Mouse (Mus musculus): ENCODE data around the gene Flvcr2. TPM values are rescaled to one million over a fixed set of nuclear protein-coding genes. Genes with fewer than 3 reads are reported as not detected.

Flvcr2 gene
- total RNA-seq, 2 experiments from 2014 or later = 2.5 to 3.0 TPM

DNA sequence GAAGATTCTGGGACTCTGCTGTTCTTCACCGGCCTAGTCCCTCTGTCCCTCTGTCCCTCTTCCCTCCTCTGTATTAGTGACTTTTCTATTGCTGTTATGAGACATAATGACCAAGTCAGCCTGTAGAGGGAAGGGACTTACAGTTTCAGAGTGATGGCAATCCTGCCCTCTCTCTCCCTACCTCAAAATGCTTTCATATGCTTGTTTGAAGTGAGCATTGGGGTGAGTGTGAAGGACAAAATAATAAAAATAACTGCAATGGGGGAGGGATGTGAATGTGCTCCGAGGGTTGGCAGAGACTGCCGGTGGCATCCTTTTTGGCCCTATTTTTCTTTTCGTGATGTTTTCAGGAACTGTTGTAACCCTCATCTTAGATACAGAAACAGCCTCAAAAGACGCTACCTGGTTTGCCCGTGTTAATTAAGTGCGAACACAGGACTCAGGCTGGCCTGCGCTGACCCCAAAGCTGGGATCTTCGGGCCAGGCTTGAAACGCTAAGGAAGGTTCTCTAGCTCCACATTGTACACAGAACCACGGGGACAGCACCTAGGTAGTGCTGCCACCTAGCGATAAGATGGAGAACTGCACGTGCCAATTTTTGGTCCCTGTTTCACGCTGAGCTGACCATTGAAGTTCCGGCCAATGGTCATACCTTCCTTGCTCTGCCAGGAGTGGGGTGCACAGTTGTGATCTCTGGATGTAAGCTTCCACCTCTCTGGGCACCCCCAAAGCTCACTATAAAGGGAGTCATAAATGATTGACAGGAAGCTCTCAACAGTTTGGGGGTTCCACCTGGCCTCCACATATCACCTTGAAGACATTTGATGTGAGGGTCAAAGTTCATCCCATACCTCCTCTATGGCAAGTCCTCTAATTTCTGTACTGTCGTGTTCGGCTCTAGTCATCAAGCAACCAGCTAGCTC, 17.1 kb upstream of the Flvcr2 start:
- peak; percentile 36 to 73 for DNase-seq (ENCODE audit: extremely low spot score in 1 of 2, low spot score in 1 of 2)

DNA sequence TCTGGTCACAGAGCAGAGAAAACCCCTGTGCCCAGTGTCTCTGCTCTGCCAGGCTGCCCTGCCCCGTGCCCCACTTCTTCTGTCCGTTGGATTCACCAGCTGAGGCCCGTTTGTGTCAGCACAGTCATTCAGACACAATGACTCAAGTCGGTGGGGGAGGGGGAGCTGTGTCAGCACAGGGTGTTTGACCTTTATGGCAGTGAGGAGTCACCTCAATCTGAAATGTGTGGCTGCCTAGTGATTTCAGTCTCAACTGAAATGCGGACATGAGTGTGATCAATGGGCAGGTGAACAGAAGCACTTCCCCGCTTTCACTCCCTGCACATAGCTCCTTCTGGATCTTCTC, 16.4 kb upstream of the Flvcr2 start:
- DNase-seq (ENCODE audit: extremely low spot score in 1 of 2, low spot score in 1 of 2) = no peak

DNA sequence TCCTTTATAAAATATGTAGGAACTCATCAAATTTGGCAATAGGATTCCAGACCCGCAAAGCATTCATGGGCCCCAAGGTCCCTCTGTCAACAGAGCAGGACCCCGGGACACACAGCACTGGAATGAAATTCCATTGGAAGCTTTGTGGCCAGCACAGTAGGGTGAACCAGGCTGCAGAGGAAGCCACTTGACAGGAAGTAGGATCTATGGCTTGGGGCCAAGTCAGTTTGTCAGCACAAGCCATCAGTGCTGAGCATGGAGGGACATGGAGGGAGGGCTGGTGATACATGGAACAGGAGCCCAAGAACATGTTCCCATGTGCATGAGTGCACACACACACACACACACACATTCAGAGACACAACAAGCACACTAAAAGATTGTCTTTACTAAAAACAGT, 10.1 kb upstream of the Flvcr2 start:
- DNase-seq (ENCODE audit: extremely low spot score in 1 of 2, low spot score in 1 of 2) = no peak

DNA sequence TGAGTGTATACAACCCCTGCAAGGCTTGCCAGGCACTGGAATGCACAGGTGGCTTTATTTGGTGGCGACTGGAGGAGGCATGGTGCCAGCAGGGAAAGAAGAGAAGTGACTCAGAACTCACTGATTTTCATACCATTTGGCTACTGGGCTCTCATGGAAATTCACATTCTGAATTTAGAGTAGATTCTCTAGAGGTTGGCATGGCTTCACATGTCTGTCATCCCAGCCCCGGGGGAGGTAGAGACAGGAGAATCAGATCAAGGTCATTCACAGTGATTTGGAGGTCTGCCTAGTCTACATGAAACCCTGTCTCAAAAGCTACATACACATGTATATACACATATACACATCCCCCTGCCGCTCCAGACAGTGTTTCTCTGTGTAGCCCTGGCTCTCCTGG, 9.4 kb upstream of the Flvcr2 start:
- DNase-seq (ENCODE audit: extremely low spot score in 1 of 2, low spot score in 1 of 2) = peak in 1 of 2 experiments; percentile 11

DNA sequence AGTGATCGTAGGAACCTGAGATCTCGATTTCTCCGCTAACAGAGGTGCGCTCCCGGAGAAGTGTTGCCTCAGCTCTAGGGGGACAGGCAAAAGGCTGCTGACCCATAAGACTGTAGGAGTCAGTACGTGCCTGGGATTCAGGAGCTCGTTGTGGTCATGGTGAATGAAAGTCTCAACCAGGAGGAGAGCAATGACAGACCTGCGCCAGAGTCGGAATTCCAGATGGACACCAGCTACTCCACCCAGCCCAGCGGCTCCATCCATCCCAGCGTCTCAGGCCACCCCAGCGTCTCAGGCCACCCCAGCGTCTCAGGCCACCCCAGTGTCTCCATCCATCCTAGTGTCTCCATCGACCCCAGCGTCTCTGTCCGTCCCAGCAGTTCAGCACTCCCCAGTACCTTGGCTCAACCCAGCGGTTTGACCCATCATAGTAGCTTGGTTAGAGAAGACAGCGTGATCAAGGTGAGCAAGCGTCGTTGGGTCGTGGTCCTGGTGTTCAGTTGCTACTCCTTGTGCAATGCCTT, 419 bp downstream of the Flvcr2 start:
- DNase-seq (ENCODE audit: extremely low spot score in 1 of 2, low spot score in 1 of 2) = no peak

DNA sequence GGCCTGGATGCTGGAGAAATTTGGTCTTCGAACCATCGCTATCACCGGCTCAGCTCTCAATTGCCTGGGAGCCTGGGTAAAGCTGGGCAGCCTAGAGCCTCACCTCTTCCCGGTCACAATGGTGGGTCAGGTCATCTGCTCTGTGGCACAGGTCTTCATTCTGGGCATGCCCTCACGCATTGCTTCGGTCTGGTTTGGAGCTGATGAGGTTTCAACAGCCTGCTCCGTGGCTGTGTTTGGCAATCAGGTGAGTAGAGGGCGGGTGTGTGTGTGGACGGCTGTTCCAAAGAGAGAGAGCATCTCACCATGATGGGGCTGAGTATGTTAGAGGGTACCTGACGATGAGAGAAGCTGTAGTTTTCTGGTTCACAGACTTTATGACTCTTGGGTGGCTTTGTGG, 1.0 kb downstream of the Flvcr2 start:
- DNase-seq (ENCODE audit: extremely low spot score in 1 of 2, low spot score in 1 of 2) = no peak

DNA sequence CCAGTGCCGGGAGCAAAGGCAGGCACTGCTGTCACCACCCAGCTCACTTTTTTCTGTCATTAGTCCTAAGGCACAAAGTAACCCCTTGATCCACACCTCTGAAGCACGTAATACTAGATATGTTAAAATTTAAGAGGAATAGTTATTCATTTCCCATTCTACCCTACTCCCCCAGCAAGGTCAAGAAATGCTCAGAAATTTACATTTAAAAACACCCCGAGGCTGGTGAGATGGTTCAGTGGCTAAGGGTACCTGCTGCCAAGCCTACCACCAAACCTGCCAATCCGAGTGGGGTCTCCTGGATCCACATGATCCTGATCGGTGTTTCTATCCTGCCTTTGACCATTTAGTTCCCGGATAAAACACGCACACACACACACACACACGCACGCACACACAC, 3.5 kb downstream of the Flvcr2 start:
- DNase-seq (ENCODE audit: extremely low spot score in 1 of 2, low spot score in 1 of 2) = no peak

DNA sequence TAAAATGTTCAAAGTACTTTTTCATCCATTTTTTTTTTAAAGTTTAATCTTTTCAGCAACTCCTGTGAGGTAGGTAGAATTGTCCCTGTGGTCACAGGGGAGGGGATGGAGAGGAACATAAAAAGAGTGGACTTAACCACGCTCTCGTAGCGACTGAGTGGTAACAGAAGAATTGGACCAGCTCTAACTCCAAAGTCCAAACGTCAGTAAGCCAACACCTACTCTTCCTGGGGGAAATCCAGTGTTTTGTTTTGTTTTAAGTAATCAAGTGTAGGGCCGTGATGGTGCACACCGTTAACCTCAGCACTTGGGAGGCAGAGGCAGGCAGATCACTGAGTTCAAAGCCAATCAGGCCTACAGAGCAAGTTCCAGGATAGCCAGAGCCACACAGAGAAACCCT, 5.8 kb downstream of the Flvcr2 start:
- DNase-seq (ENCODE audit: extremely low spot score in 1 of 2, low spot score in 1 of 2) = no peak

DNA sequence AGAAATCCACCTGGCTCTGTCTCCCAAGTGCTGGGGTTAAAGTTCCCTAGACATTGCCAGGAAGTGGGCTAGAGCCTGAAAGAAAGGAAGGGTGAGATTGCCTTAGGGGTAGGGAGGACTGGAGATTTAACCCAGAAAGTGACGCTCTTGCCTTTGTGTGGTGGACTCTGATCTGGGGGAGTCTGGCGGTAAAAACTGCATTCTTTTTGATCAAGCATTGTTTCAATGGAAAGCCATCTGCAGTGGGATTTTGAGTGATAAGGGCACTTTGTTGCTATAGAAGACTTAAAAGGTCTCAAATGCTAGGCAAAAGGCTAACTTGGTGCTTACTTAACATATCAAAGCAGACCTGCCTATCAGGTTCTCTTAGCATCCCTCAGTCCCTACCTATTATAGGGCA, 6.9 kb downstream of the Flvcr2 start:
- DNase-seq (ENCODE audit: extremely low spot score in 1 of 2, low spot score in 1 of 2) = no peak

DNA sequence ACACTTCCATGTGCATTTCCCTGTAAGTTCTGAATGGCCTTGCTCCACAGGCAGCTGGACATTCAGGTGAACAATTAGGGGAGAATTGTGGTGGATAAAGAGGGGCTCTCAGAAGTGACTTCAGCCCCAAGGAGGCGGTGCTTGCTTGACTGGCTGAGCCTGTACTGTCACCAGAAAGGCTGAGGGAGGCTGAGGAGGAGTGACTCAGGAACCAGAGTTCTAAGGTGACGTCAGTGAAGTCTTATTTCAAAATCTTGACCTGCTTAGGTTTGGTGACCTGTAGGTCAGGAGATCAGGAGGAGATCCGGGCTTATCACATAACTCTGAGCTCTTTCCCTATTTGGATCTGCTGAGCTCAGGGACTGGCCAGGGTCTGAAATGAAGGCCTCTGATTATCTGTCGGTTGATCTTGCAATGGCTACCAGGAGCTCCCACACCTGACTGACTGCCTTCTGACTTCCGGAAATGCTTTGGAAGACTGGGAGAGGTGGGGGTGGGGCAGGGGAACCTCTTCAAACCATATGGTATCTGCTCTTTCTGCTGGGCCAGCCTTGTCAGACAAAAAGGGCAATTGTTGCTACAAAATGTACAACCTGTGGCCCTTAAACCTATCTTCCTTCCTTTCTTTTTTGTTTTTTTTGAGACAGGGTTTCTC, 8.4 kb downstream of the Flvcr2 start:
- no peak for DNase-seq (ENCODE audit: extremely low spot score in 1 of 2, low spot score in 1 of 2)

DNA sequence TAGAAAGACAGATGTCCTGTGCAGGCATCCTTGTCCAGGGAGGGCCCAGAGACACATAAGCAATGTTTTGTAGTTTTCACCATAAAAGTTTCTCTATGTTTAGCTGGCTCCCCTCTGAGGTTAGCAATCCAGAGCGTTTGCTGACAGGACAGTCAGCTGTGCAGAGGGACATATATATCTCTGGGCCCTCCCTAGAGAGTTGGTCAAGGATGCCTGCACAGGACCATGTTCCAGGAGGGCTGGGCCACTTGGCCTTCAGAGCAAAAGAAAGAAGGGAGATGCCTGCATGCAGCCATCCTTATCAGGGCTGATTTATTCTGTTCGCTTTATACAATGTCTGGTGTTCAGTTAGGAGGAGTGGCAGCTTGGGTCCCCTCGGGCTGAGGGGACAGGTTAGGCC, 10.1 kb downstream of the Flvcr2 start:
- DNase-seq (ENCODE audit: extremely low spot score in 1 of 2, low spot score in 1 of 2) = no peak

DNA sequence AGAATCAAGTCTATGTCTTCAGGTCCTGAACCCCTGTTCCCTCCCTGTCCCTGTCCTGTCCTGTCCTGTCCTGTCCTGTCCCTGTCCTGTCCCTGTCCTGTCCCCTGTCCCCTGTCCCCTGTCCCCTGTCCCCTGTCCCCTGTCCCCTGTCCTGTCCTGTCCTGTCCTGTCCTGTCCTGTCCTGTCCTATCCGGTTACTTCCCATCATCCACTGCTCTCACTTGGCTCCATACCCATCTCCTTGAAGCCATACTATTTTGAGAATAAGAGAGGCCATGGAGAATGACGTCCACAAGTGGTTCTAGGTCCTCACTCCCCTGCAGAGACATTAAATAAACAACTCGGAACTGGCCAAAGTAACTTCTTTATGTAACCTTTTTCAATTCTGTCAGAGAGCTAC, 10.7 kb downstream of the Flvcr2 start:
- no peak for DNase-seq (ENCODE audit: extremely low spot score in 1 of 2, low spot score in 1 of 2)

DNA sequence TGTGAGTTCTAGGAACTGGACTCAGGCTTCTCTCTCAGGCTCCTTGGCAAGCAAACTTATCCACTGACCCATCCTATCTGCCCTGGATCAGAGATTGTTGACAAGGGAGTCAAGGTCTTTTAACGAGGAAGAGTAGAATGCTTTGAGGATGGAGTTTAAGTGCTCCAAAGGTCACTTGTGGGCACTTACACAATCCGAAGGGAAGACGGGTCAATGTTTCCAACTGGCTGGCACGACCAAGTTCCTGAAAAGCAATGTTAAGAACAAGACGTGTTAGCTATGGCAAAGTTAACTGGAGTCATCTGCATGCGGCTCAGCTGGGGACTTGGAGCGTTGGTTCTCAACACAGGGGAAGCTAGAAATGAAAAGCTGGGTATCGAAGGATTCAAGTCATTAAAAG, 12.4 kb downstream of the Flvcr2 start:
- no peak for DNase-seq (ENCODE audit: extremely low spot score in 1 of 2, low spot score in 1 of 2)

DNA sequence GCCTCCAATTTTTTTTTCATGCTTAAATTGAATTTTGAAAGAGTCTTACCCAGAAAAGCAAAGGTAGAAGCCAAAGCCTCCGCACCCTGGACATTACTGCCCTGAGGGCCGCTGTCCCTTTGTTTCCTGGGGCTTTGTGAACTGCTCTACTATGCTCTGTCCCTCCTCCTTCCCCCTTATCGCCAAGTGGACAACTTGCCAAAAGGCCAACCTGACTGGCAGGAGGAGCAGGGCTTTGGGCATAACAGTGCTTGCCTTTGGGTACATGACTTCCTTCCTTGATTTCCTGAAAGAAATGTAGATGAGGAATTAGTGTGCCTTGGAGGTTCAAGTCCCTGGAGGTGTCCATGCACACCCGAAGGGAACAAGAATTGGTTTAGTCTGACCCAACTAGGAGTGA, 15.1 kb downstream of the Flvcr2 start:
- no peak for DNase-seq (ENCODE audit: extremely low spot score in 1 of 2, low spot score in 1 of 2)

DNA sequence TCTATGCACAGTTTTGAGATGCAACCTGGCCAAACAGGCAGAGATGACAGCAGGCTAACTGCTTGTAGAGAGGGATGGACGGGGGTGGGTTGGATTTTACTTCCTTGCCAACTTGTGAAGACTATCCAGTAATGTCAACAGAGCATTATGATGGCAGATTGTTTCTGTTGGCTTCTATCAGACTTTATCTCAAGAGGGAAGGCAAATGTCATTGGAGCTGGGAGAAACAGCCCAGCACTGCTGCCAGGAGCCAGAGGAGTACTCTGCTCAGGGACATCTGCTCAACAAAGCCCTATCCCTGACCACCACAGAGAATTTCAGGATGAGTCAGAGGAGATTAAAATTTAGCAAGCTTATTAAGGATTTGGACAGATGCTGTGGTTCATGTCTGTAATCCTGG, 18.3 kb downstream of the Flvcr2 start:
- DNase-seq (ENCODE audit: extremely low spot score in 1 of 2, low spot score in 1 of 2) = no peak

DNA sequence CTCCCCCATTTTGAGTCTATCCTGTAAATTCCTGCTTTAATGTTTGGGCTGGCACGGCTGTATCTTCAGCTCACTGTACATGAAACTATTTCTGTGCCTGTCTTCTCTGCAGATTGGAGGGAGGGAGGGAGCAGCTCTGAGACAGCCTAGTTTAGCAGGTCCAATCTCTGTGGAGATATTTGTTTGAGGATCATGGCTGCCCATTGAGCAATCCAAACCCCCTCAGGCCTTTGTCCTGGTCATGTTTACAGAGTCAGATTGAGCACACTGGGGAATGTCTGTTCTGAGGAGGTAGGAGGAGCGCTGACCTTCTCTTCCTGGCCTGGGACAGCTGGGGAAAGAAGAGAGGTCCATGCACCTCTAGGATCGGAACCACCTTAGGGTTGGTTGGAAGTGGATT, 19.9 kb downstream of the Flvcr2 start:
- DNase-seq (ENCODE audit: extremely low spot score in 1 of 2, low spot score in 1 of 2) = no peak

DNA sequence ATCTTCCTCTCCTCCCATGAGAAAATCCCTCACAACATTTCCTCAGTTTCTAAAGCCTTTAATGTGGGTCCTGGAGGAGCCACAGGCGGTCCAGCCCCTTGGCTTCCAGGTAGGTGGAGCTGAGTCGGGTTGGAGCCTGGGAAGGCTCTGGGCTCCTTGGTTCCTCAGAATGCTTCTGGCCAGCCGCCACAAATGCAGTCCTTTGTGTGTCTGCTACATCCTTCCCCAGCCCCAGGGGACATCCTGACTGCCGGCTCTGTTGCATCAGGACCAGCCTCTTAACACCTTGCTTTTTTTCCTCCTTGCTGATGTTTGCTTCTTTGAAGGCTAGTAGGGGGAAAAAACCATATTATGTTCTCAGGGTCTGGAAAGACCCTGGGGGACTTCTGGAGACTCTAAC, 21.4 kb downstream of the Flvcr2 start:
- DNase-seq (ENCODE audit: extremely low spot score in 1 of 2, low spot score in 1 of 2) = no peak

DNA sequence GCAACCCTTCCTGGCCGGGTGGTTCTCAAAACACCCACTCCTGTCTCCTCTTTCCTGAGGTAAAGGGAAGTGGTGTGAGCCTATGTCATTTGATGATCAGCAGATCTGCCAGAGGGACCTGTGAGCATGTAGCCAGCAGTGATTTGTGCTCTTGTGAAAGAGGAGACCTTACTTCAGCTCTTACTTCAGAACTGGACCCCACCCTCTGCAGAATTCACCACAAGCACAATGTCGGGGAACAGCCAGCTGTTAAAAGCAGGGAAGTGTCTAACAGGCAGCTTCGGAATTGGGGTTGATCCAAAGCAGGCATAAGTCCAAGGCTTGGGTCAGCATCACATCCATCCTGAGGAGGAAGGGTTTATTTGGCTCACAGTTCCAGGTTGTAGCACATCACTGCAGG, 25.0 kb downstream of the Flvcr2 start:
- no peak for DNase-seq (ENCODE audit: extremely low spot score in 1 of 2, low spot score in 1 of 2)

DNA sequence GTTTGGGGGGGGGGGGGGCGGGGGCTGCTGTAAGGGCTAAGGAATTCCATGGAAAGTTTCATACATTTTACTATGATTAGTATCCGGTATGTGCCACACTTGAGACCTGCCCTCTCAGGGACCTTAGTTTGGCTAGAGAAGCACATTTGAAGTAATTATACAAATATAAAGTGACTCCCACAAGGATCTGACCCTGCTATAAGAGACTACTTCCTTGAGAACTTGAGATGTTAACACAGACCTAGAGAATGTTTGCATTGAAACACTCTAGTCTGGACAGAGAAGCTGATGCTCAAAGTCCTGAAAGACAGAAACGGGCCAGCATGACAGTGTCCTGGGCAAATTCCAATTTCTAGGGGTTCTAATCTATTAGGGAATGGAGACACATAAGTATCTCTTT, 32.6 kb downstream of the Flvcr2 start:
- no peak for DNase-seq (ENCODE audit: extremely low spot score in 1 of 2, low spot score in 1 of 2)

DNA sequence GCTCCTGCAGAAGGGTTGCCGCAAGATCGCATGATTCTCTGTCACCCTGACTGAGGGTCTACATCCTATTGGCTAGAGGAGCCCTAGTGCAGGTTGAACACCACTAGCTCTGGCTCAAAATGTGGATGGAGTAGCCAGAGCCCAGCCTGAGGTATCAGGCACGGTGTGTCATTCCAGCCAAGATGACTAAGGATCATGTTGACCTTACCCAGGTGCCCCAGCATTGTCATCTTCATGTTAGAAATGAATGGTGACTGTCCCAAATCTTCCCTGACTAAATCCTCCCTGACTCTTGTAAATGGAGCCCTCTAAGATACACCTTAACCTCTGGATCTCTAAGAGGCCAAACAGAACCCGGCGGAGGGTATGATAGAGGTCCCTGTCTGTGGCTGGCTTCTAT, 33.4 kb downstream of the Flvcr2 start:
- DNase-seq (ENCODE audit: extremely low spot score in 1 of 2, low spot score in 1 of 2) = no peak

DNA sequence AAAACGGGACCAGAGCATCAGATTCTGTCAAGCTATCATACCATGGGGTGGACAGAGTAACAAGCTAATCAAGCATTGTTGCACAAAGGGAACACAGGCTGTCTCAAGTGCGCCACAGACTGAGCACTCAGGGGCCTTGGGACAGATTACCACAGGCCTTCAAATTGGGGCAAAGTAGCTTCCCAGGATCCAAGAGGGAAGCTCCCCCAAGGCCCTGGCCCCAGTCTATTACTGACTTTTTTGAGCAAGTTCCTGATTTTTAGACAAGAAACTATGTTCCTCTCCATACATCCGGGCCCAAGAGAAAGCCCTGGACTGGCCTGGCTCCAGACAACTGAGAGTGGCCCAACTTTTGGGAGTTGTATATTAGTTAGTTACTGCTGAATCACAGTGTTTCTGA, 35.3 kb downstream of the Flvcr2 start:
- no peak for DNase-seq (ENCODE audit: extremely low spot score in 1 of 2, low spot score in 1 of 2)
